Mouse (Mus musculus) adrenal gland, postnatal 14 days (tissue): ENCODE measurements at regions not wholly inside any gene's neighbourhood (a gene's known extent, or its start where the extent isn't known, plus 50 kb on each side); places are given as distances from the start of the nearest gene placed in this dataset.

Experiments used
- DNase-seq: peaks from one replicate; pipeline ENCODE4 v3.0.0; 2021; ENCODE audit warnings: mixed read lengths

GRCm38 (mm10) chr5:133267887-133268286 is 724.7 kb upstream of the Auts2 start:
- DNase-seq = no peak

DNA sequence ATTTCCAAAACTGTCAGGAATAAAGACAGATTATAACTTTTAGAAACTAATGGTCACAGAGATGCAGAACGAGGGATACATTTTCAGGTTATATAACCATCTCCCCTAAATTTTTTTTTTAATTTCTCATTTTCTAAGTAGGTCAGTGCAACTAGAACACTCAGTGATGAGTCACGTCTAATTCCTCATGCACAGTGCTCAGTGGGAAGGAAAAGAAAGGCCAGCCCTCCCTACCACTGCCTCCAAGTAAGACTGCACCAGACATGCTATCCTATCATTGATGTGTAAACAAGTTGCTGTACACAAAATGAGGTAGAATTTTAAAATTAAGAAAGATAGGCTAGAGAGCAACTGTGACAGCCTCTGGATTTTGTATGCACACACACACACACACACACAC is 724.2 kb upstream of the Auts2 start:
- no peak for DNase-seq

DNA sequence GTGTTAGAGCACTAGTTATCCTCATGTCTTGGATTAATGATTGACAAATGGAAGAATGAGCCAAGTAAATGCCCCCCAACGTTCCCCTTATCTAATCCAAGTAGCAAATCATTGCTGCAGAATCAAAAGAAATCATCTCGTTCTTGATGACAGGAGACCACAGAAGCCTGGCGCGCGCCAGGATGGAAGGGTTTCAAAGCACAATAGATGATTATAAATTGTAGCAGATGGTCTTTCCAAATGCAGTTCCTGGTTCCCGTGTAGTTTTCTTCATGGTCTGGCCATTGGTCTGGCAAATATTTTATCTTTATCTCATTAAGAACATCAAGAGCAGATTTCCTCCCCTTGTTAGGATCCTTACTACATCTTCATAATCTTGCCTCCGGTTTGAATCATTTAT is 721.8 kb upstream of the Auts2 start:
- DNase-seq = no peak

- no peak for DNase-seq
Measured at GRCm38 (mm10) chr5:133218801-133219200, 675.7 kb upstream of the Auts2 start.

DNA sequence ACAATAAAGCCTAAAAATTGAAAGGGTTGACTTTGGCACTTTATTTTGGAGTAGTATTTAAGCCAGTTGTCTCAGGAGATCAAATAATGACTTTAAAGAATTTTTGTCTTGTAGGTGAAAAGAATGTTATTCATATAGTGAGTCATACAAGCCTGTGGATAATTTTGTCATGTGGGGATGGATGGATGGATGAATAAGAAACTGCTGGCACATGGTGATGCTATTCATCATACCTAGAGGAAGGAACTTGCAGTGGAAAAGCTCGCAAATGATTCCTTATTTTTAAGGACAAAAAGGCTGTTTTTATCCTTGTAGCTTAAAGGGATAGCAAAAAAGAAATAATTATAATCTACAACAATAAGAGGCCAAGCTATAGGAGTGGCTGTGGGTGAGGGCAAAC is 655.4 kb upstream of the Auts2 start:
- DNase-seq = no peak

- no peak for DNase-seq
Measured at GRCm38 (mm10) chr5:133189798-133190571, 646.8 kb upstream of the Auts2 start.

- DNase-seq = no peak
Measured at GRCm38 (mm10) chr5:133175636-133176035, 632.5 kb upstream of the Auts2 start.

- DNase-seq = peak; percentile 88
Measured at GRCm38 (mm10) chr5:133173155-133173723, 630.1 kb upstream of the Auts2 start.

DNA sequence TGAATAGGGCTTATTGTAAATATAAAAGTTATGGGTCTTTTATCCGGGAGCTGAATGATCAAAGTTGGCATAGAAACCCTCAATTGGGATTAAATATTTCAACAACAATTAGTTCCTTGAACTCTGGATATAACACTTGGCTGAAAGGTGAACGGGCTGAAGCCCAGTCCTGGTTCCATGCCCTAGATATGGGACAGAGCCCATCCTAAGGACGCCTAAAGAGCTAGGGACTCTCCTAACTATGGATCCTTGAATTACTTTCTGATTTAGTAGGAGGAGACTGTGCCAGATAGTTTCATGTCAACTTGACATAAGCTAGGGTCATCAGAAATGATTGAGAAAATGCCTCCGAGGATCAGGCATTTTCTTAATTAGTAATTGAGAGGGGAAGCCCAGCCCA is 629.5 kb upstream of the Auts2 start:
- DNase-seq = no peak

DNA sequence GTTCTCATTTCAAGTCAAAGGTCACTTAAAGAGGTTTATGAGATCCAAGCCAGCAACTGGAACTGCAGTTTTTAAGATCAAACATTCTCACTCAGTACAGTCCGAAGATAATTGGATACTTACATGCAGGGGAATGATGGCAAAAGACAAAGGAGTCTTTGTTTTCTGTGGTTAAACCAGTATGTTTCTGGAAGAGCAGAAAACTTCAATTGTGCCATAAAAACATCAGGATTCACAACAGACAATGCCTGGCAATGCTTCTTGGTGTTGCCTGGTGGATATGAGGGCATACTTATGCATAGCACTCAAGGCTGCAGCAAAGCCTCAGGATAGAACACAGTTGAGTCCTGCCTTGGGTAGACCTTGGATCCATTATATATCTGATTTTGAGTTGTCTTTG is 628.1 kb upstream of the Auts2 start:
- DNase-seq = no peak

DNA sequence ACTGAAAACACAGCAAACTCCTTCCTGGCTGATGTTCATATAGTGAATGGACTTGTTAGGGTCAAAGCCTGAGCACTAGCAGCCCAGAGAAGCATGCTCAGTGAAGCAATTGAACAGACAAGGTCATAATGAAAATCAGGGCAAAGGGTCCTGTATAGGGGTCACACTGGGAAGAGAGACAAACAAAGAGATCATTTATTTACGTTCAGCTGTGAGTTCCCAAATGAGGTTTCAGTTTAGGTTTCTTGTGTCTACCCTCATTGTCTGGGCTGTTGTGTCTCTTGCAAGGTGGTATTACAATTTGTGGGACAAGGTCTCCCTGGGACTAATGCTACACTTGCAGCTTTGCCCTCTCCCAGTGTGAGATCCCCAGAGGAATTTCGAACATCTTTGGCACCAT is 624.4 kb upstream of the Auts2 start:
- no peak for DNase-seq

DNA sequence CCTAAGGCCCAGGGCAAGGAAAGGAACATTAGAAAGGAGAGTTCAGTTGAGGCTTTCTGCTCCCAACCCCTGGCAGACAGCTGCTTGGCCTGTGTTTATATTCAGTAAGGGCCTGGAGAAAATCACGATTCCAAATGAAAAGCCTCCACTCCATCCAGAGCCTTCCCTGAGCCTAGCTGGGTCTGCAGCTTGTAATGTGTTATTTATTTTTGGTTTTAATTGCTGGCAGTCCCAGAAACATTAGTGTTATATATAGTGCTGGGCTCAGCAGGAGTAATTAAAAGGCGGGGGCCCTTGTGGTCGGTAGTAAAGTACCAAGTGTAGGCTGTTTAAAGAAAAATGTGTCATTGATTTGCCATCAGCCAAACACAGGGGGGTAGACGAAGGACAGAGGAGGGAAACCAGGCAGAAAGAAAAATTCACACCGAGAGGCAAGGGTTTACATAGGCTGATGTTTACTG is 623.9 kb upstream of the Auts2 start:
- DNase-seq = no peak

DNA sequence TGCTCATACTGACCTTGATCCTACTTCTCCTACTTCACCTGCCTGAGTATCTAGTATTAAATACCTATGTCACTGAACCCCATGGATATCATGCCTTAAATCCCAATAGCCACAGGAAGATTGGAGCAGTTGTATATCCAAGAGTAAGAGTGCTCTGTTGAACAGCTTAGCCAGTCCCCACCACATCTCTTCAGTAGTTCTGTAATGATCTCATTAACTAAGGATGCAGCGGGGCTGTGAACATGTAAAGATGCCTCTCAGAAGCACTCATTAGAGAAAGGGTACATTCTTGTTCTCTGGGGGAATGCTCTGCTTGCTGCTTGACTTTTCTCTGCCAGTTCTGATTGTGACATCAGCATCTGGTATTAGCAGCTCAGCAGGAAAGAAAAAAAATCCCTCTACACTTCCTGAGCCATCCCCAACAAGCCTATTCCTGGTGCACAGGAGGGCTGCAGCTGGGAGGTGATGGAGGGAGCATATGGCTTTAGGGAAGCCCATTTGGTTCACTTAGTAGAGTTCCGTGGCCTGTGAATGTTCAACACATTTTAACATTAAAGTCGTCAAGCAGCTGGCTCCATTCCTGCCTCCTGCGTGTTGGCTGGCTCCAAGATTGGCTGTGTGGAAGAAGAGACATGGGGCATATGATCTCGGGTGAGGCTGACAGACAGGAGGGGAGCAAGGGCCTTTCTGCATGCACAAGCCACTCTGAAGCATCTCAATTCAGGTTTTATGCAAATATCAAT is 613.1 kb upstream of the Auts2 start:
- DNase-seq = no peak

DNA sequence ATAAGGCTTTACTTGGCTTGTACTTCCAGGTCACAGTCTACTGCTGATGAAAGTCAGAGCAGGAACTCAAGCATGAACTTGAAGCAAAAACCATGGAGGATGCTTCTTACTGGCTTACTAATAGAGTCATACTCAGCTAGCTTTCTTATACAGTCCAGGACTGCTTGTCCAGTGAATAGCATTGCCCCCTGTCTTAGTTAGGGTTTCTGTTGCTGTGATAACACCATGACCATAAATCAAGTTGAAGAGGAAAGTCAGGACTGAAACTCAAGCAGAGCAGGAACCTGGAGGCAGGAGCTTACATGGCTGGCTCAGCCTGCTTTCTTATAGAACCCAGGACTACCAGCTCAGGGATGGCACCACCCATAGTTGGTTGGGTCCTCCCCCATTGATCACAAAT is 602.9 kb upstream of the Auts2 start:
- DNase-seq = no peak

DNA sequence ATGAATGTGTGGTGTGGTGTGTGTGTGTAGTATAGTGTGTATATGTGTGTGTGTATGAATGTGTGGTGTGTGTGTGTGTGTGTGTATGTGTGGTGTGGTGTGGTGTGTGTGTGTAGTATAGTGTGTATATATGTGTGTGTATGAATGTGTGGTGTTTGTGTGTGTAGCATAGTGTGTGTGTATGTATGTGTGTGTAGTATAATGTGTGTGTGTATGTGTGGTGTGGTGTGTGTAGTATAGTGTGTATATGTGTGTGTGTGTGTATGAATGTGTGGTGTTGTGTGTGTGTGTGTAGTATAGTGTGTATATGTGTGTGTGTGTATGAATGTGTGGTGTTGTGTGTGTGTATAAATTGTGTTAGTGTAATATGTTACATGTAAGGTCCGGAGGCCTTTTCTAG is 600.5 kb upstream of the Auts2 start:
- no peak for DNase-seq

DNA sequence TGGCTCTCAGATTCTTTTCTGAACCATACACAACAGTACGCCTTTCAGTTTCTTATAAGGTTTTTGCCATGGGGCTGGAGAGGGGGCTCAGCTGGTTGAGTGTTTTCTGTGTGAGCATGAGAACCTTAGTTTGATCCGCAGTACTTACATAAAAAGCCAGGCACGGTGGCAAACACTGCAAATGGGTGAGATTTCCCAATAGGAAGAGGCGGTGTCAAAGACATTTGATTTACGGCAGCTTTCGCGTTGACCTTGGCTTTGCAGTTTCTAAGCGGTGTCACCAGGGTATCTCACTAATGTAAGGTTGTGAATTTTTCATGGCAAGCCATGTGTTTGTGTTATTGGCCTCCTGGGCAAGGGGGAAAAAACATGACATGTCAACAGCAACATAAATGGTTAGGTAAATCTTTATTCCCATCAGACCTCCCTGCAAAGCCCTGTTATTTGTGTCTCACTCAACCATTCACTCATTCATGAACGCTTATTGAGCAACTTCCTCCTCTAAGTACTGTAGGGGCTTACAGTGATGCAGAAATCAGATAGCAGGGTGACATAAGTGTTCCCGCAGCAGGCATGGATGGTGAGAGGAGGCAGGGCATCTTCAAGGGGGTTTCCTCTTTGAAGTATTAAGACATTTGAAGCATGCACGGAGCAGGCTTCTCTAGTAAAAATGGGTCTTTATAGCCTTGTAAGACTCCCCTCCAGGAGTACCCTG is 599.4 kb upstream of the Auts2 start:
- peak; percentile 47 for DNase-seq

GRCm38 (mm10) chr5:133131042-133131441 is 587.9 kb upstream of the Auts2 start:
- no peak for DNase-seq

DNA sequence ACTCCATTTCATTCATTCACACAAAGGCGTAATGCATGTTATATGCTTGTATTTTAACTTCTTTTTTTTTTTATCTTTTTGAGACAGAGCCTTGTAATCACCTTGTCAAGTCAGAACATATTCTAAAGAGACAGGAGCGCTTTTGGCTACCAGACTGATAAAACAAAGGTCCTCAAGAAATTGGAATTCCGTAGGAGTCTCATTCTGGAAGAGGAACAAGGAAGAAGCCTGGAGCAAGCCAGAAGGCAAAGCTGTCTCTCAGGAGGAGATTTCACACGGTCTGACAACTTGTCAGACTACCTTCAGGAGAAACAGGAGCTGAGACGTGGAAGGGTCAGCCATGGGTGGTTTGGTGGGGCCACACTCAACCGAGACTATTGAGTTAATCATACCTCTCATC is 587.2 kb upstream of the Auts2 start:
- no peak for DNase-seq

DNA sequence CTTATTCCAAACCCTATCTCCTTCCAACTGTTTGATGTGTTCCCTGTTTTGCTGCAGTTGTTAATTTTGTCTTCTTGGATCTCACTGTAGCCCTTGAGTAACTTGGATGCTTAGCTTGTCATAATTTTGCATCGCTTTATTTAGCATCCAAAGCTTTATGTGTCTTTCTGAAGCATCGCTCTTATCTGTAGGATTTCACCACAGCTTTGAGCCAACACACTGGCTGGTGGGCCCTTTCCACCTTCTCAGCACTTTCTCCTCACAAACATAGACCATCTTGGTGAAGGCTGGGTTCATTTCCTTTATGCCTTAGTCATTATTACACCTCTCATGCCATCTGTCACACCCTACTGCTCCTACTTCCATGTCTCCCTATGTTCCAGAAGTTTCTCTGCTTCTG is 581.1 kb upstream of the Auts2 start:
- no peak for DNase-seq

DNA sequence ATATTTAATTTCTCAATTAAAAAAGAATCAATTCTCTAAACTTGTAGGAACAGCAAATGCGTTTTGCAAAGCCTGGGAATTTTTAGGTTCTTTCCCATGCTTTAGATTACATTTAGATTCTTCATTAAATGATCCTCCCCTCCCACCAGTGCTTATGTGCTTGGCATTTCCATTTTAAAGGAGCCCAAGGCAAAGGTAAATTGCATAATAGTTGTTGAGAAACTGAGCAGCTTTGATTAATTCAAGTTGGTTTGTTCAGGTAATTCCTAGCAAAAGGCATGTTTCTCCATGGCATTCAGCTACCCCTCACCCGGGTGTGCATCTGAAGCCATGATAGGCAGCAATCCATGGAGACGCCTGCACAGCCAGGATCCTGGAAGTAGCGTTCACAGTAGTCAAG is 570.8 kb upstream of the Auts2 start:
- DNase-seq = no peak

DNA sequence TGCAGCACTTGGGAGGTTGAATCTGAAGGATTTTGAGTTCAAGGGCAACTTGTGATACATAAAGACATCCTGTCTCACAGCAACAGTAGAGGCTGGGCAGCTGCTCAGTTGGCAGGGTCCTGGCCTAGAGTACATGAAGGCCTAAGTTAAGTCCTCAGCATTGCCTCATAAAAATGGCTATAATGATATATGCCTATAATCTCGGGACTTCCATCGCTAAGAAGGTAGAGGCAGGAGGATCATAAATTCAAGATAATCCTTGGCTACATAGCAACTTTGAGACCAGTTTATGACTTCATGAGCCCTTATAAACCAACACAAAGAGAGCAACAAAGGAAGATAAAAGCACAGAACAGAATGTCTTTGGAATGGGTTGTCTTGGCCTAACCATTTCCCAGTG is 570.0 kb upstream of the Auts2 start:
- DNase-seq = no peak

GRCm38 (mm10) chr5:133106691-133107354 is 563.7 kb upstream of the Auts2 start:
- DNase-seq = peak; percentile 35
